Mouse (Mus musculus) small intestine, adult 2 months (tissue): ENCODE measurements around the gene Mrps17. TPM values are rescaled to one million over a fixed set of nuclear protein-coding genes. Genes with fewer than 3 reads are reported as not detected.

Source experiments
- H3K27ac ChIP-seq: fragments of 200-500 bp; 2 replicates; pipeline ENCODE4 v1.5.1; 2012; ENCODE audit warnings: low read depth, low read length, control low read depth, inconsistent platforms; ENCODE audit not compliant: insufficient read depth
- H3K27me3 ChIP-seq: fragments of 200-500 bp; 2 replicates; pipeline ENCODE4 v1.6.1; 2012; ENCODE audit warnings: mild to moderate bottlenecking, moderate library complexity, low read length, inconsistent platforms; ENCODE audit not compliant: control insufficient read depth, insufficient read depth
- H3K36me3 ChIP-seq: fragments of 200-500 bp; 2 replicates; pipeline ENCODE4 v1.6.1; 2012; ENCODE audit warnings: mild to moderate bottlenecking, low read length, control low read depth, inconsistent platforms; ENCODE audit not compliant: control insufficient read depth, insufficient read depth
- H3K4me1 ChIP-seq: fragments of 200-500 bp; 2 replicates; pipeline ENCODE4 v1.6.1; 2012; ENCODE audit warnings: low read length, inconsistent platforms, mixed read lengths; ENCODE audit not compliant: control insufficient read depth, insufficient read depth, insufficient read length
- H3K4me3 ChIP-seq: fragments of 200-500 bp; 2 replicates; pipeline ENCODE4 v1.5.1; 2012; ENCODE audit warnings: low read depth, mild to moderate bottlenecking, control low read depth, inconsistent platforms, low read length, moderate library complexity
- CTCF ChIP-seq: fragments of 200-500 bp; IDR thresholded peaks from 2 replicates; pipeline ENCODE4 v1.5.1; 2012; ENCODE audit warnings: low read depth, mild to moderate bottlenecking, control low read depth, inconsistent platforms, low read length, moderate library complexity, mixed read lengths; ENCODE audit not compliant: insufficient replicate concordance, insufficient read length; ENCODE audit errors: extremely low read depth
- POLR2A ChIP-seq: fragments of 200-500 bp; IDR thresholded peaks from 2 replicates; pipeline ENCODE4 v1.6.1; 2012; ENCODE audit warnings: low read depth, mild to moderate bottlenecking, control low read depth, inconsistent platforms, low read length, moderate library complexity
- WGBS: fragments of 180-500 bp; shearing (Covaris S2); methylation state at CpG from one replicate; pipeline ENCODE4 v1.1.7; 2018; 5-methylcytosine and 5-hydroxymethylcytosine counted together
- polyA plus RNA-seq: library from polyadenylated mRNA; depleted of rRNA; stranded (reverse); fragments of >200 nt; gene quantifications from 2 replicates; pipeline ENCODE4 v1.2.3, GENCODE M21; 2012

Gene Mrps17
- polyA plus RNA-seq, 1 experiment, result 28.7 TPM

DNA sequence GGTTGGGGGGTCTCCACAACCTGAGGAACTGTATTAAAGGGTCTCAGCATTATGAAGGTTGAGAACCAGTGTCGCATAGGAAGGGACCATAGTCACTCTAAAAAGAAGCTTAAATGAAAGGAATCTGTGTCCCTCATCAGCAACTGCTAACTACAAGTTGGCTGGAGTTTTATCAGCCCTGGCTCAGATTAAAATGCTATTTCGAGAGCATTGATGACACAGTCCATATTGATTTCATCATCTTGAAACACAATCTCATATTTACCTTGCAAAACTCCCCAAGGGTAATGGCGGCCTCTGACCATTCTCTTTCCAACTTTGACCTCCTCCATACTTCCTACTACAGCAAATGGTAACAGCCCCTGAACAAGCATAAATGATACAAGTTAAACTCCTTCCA is 24.8 kb upstream of the Mrps17 start:
- TF ChIP-seq CTCF (no peak), POLR2A (no peak)
- no peak overlapping the region for H3K4me3 ChIP-seq
- 54% methylated on average over 3 of the region's 3 CpGs for WGBS
- H3K36me3 ChIP-seq, result no peaks in the 10 kb centered on the region
- no peaks in the 10 kb centered on the region for H3K27me3 ChIP-seq
- no peaks in the 10 kb centered on the region for H3K4me1 ChIP-seq
- H3K27ac ChIP-seq, result no peak overlapping the region

DNA sequence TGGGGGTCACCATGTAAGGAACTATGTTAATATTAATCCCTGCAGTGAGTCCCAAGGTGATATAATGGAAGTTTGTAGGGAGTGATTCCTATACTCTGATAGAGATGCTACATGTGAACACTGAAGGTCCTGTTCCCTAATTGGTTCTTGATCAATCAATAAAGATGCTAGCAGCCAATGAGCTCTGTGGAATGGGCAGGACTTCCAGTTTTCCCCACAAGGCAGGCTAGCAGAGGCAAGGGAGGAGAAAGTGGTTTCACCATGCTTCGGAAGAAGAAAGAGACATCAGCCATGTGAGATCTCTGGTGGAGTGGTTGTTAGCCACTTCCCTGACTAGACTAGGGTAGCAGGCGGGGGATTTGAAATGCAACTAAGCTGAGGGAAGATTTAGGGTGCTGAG is 14.8 kb upstream of the Mrps17 start:
- 0 out of 2 replicates have a peak, but pooled peaks cover 2% of the 10 kb centered on the region for H3K27me3 ChIP-seq
- H3K4me3 ChIP-seq, result no peak overlapping the region
- H3K4me1 ChIP-seq, result no peaks in the 10 kb centered on the region
- TF ChIP-seq CTCF (no peak), POLR2A (no peak)
- H3K36me3 ChIP-seq, result no peaks in the 10 kb centered on the region
- no peak overlapping the region for H3K27ac ChIP-seq
- WGBS, result 43% methylated on average over 2 of the region's 2 CpGs

DNA sequence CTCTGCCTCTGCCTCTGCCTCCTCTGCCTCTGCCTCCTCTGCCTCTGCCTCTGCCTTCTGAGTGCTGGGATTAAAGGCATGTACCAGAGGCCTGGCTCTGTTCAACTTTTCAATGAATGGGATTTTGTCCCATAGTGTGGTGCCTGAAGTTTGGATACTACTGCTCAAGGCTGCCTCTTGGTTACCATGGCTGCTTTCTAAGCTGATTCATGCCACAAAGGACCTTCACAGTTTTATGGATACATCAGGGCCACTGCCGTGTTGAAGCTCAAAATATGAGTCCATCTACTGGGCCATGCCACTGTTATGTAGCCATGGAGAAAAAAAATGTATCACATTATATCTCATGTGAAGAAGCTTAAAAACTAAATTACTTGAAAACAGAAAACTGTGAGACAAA is 13.6 kb upstream of the Mrps17 start:
- TF ChIP-seq POLR2A, result no peak
- no peak for TF ChIP-seq CTCF
- H3K36me3 ChIP-seq, result no peaks in the 10 kb centered on the region
- no peak overlapping the region for H3K4me3 ChIP-seq
- H3K27ac ChIP-seq, result no peak overlapping the region
- H3K4me1 ChIP-seq, result no peaks in the 10 kb centered on the region
- WGBS, result 69% methylated on average over 1 of the region's 1 CpGs
- 0 out of 2 replicates have a peak, but pooled peaks cover 2% of the 10 kb centered on the region for H3K27me3 ChIP-seq

DNA sequence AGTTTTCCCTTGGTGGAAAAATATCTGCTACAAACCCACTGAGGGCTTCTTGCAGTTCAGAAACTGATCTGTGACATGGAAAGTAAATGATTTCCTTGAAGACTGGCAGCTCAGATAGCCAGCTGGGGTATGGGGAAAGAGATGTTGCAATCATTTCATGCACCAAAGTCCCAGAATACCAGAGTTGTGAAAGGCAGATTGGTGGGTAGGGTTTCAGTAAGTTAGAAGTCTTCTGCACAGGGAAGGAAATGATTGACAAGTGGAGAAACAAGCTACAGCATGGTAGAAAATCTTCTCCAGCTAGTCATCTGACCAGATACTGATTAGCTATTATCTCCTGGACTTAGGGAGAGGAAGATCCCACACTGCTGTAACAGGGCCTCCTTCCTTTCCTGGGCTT is 11.9 kb upstream of the Mrps17 start:
- H3K36me3 ChIP-seq, result no peaks in the 10 kb centered on the region
- 0 out of 2 replicates have a peak, but pooled peaks cover 4% of the 10 kb centered on the region for H3K27me3 ChIP-seq
- H3K27ac ChIP-seq, result no peak overlapping the region
- H3K4me1 ChIP-seq, result no peaks in the 10 kb centered on the region
- TF ChIP-seq POLR2A, result no peak
- no peak for TF ChIP-seq CTCF
- no peak overlapping the region for H3K4me3 ChIP-seq

DNA sequence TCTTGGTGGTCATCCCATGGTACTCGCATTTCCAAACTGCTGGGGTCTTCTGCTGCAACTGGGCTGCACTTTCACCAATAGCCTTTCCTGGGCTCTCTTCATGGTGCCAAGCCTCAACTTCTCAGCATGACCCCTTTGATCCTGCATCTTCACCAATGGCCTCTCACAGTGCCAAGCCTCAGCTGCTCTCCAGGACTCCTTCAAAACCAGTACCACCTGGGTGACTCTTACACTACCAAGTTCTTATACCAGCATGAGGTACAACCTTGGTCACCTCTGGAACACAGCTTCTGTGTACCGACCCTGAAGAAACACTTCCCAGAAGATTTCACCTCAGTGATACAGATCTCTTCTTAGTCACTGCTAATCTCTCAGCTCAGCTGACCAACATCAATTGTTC is 6.9 kb upstream of the Mrps17 start, which contains the start of gene Sept14:
Gene Sept14, minus strand, starts transcription at position 101 of the 400 bp plus-strand sequence.
- Histone ChIP-seq H3K36me3 (no peaks in the 10 kb centered on the region), H3K4me1 (no peaks in the 10 kb centered on the region), H3K4me3 (no peak within 1 kb of the TSS), H3K27ac (no peak within 1 kb of the TSS), H3K27me3 (0 out of 2 replicates have a peak, but pooled peaks cover 2% of the 10 kb centered on the region)
- TF ChIP-seq CTCF (no peak), POLR2A (no peak)
- 56% methylated on average over 2 of the region's 2 CpGs for WGBS

DNA sequence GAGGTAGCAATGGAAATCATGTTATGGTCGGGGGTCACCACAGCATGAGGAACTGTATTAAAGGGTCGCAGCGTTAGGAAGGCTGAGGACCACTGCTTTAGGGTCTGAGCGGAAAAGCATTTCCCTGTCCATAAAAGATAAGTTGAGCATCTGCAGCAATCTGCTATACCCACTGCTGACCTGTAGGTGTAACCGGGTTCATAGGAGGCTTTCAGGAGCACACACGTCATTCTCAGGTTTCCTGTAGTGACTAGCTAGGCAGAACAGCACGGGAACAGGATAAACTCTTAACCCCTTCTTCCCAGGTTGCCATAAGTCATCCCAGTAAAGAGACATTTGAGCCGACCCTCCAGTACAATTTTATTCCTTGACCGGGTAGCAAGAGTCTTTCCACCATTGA is 1.7 kb downstream of the Mrps17 start:
- WGBS, result 82% methylated on average over 9 of the region's 9 CpGs
- Histone ChIP-seq H3K27me3 (no peaks in the 10 kb centered on the region), H3K4me1 (no peaks in the 10 kb centered on the region), H3K27ac (no peak overlapping the region), H3K36me3 (peaks cover 9% of the 10 kb centered on the region), H3K4me3 (no peak overlapping the region)
- no peak for TF ChIP-seq CTCF
- TF ChIP-seq POLR2A, result no peak

DNA sequence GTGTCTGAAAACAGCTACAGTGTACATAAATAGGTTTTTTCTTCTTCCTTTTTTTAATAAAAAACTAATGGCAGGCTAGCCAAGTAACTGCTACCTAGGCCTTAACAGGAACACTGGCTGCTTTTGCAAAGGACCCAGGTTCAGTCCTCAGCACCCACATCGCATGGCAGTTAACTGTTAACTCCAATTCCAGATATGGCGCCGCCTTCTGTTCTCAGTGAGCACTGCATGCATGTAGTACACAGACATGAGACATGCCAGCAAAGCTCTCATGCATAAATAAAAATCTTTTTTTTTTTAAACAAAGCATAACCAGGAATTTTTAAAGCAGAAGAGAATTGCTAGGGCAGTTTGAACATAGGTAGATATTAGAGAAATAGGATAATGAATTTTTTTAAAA is 4.9 kb downstream of the Mrps17 start:
- Histone ChIP-seq H3K27ac (no peak overlapping the region), H3K27me3 (no peaks in the 10 kb centered on the region)

DNA sequence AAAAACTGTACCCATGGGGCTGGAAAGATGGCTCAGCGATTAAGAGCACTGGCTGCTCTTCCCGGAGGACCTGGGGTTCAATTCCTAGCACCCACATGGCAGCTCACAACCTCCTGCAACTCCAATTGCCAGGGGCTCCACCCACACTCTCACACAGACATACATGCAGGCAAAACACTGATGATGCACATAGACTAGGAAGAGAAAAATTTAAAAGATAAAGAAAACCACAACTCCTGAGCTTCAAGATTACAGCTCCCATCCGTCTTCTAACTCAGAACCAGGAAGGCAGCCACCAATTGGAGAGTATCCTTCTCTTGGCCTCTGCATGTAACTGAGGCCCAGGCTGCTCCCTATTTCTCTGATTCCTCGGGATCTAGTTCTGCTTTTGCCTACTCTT is 9.0 kb downstream of the Mrps17 start:
- H3K4me3 ChIP-seq, result no peak overlapping the region
- TF ChIP-seq CTCF (no peak), POLR2A (no peak)
- no peaks in the 10 kb centered on the region; the same call in 1 of the 2 replicates for H3K36me3 ChIP-seq
- WGBS, result 33% methylated on average over 4 of the region's 4 CpGs
- no peak overlapping the region for H3K27ac ChIP-seq
- no peaks in the 10 kb centered on the region for H3K27me3 ChIP-seq
- peaks cover 5% of the 10 kb centered on the region for H3K4me1 ChIP-seq

More for the DNA sequence above, 4.9 kb downstream of the Mrps17 start:
- Histone ChIP-seq H3K4me3 (no peak overlapping the region), H3K4me1 (peaks cover 3% of the 10 kb centered on the region; the same call in 1 of the 2 replicates), H3K36me3 (peaks cover 9% of the 10 kb centered on the region)
- WGBS, result 91% methylated on average over 3 of the region's 3 CpGs
- TF ChIP-seq CTCF, result no peak
- no peak for TF ChIP-seq POLR2A
